Mouse (Mus musculus) erythroblast, embryonic 14.5 days (primary cell): ENCODE results near the gene Plcd1. TPM values are rescaled to one million over a fixed set of nuclear protein-coding genes. Genes with fewer than 3 reads are reported as not detected.

Experiments used
- H3K27me3 ChIP-seq: 2 replicates; pipeline ENCODE4 v1.6.1; 2012; ENCODE audit warnings: inconsistent platforms; ENCODE audit not compliant: control insufficient read depth
- H3K36me3 ChIP-seq: 2 replicates; pipeline ENCODE4 v1.6.1; 2012; ENCODE audit warnings: mild to moderate bottlenecking, inconsistent platforms; ENCODE audit not compliant: control insufficient read depth
- H3K4me1 ChIP-seq: 2 replicates; pipeline ENCODE4 v1.6.1; 2012; ENCODE audit warnings: inconsistent platforms; ENCODE audit not compliant: control insufficient read depth
- H3K4me3 ChIP-seq: replicated peaks from 2 replicates; pipeline ENCODE3; 2012; ENCODE audit warnings: moderate library complexity, mild to moderate bottlenecking, inconsistent platforms
- H3K9me3 ChIP-seq: 2 replicates; pipeline ENCODE4 v1.6.1; 2012; ENCODE audit warnings: low read length, inconsistent platforms, mixed read lengths; ENCODE audit not compliant: control insufficient read depth
- GATA1 ChIP-seq: IDR thresholded peaks from 2 replicates; pipeline ENCODE4 v1.6.1; 2012; ENCODE audit warnings: low read length, inconsistent platforms, mixed read lengths
- TAL1 ChIP-seq: IDR thresholded peaks from 3 replicates; pipeline ENCODE4 v1.6.1; 2012; ENCODE audit warnings: low read length, inconsistent platforms, mixed read lengths
- polyA plus RNA-seq: library from polyadenylated mRNA; stranded (reverse); fragments of >175 nt; gene quantifications from 2 replicates; pipeline ENCODE4 v1.2.3, GENCODE M21; 2012

Plcd1 gene
- polyA plus RNA-seq, 1 experiment, result 0.01 TPM

DNA sequence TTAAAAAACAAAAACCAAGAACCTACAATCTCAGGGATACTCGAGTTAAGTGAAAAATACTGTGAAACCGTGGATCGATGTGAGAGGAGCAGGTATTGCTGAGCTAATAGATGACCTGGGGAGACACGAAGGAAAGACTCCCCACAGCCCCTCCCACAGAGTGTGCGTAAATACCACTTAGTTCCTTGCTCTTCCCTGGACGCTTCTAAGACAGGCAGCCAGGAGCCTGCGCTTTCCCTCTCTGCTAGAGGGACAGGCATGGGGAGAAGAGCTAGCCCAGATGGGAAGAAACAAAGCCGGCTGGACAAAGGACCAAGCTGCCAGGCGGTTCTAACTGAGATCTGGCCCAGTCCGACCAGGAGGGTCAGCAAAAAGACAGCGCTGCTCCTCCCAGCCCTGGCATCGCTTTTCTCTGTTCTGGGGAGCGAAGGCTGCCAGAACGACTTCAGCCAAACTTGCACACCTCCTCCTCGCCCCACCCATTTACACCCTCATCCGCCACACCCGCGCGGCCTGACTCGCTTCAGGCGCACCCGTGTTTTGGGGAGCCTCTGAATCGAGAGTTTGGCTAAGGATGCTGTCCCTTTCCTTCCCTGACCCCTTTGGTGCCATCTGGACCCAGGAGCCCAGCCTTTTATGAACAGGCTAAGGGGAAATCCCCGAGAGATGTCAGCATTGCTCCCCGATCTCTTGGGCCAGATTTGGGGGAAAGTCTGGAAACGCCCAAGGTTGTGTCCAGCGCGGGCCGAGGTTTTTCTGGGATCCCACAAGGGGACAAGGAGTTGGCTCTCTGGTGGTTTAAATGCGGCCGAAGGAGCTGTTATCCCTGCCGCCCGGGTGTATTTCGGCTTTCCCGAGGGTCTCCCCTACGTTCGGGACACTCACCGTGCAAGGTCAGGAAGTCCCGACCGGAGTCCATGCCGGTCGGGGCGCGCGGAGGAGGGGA is 556 bp downstream of the Plcd1 start:
- H3K4me1 ChIP-seq, result peaks cover 8% of the 10 kb centered on the region
- no peaks in the 10 kb centered on the region for H3K9me3 ChIP-seq
- no peaks in the 10 kb centered on the region for H3K36me3 ChIP-seq
- H3K4me3 ChIP-seq, result peak overlapping the region; percentile 33
- H3K27me3 ChIP-seq, result peaks cover 58% of the 10 kb centered on the region
- TF ChIP-seq TAL1 (no peak), GATA1 (no peak)

DNA sequence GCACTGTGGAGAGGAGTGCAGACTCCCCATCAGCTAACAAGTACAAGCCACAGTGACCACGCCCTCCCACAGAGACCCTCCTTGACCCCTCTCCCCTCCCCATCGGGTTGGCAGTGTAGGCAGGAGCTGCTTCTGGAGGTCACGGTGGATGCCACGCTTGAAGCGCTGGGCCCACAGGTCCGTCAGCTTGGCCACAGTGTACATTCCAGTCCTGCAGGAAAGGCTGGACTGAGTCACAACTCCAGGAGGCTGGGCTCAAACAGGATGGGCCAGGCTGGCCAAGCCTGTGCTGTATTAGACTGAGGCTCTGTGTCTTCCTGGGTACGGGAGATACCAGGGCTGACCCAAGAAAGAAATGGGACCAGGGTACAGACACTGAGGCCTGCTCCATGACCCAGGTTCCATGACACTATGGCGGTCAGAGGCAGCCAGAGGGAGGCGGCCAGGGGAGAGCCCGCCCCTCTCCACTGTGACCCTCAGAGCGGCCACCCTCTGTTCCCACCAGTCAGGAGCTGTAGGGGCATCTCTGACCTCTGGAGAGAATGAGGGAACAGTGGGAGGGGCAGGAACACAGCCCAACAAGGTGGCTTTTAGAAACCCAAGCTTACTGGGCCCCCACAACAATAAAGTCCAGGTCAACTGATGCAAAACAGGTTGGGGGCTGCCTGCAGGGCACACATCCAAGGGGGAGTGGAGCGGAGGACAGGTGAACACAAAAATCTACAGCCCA is 1.6 kb downstream of the Plcd1 start:
- TF ChIP-seq TAL1, result no peak
- TF ChIP-seq GATA1, result no peak
- no peak overlapping the region for H3K4me3 ChIP-seq

DNA sequence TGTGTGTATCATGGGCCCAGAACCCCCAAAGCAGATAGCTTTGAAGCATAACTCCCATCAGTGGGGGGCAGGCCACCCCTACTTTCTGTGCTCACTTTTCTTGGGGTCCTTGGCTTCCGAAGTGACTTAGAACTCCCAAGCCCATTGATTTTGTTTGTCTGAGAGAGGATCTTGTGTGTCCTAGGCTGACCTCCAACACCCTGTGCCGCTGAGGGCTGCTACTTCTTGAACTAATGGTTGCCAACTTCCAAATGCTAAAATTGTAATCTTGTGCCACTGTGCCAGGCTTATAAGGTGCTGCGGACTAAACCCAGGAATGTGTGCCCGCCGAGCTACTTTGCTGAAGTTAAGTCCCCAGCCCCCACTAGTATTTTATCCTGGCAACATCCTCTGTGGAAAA is 2.8 kb downstream of the Plcd1 start:
- Histone ChIP-seq H3K4me1 (peaks cover 8% of the 10 kb centered on the region), H3K9me3 (no peaks in the 10 kb centered on the region), H3K36me3 (no peaks in the 10 kb centered on the region), H3K27me3 (peaks cover 62% of the 10 kb centered on the region), H3K4me3 (no peak overlapping the region)
- no peak for TF ChIP-seq TAL1

More for the DNA sequence above, 1.6 kb downstream of the Plcd1 start:
- Histone ChIP-seq H3K27me3 (peaks cover 65% of the 10 kb centered on the region), H3K9me3 (no peaks in the 10 kb centered on the region), H3K36me3 (no peaks in the 10 kb centered on the region), H3K4me1 (peaks cover 8% of the 10 kb centered on the region)

DNA sequence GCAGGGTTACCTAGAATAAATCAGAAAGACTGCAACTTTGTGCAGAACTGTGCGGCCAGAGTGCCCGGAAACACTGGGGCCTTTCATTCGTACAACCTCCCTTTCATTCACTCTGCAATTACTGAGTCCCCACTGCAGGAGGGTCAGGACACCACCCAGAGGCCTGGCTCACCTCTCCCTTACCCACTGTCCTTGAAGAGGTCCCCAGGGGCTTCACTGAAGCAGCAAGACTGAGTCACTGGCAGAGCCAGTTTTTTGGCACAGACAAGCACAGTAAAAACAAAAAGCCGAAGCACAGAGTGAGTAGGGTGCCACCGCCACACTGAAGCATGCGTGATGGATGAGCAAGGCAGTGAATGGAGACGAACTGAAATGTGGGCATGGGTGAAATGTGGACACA is 3.9 kb downstream of the Plcd1 start:
- Histone ChIP-seq H3K27me3 (peaks cover 57% of the 10 kb centered on the region), H3K4me3 (no peak overlapping the region), H3K4me1 (peaks cover 8% of the 10 kb centered on the region), H3K9me3 (no peaks in the 10 kb centered on the region), H3K36me3 (no peaks in the 10 kb centered on the region)
- TF ChIP-seq GATA1, result no peak
- no peak for TF ChIP-seq TAL1

DNA sequence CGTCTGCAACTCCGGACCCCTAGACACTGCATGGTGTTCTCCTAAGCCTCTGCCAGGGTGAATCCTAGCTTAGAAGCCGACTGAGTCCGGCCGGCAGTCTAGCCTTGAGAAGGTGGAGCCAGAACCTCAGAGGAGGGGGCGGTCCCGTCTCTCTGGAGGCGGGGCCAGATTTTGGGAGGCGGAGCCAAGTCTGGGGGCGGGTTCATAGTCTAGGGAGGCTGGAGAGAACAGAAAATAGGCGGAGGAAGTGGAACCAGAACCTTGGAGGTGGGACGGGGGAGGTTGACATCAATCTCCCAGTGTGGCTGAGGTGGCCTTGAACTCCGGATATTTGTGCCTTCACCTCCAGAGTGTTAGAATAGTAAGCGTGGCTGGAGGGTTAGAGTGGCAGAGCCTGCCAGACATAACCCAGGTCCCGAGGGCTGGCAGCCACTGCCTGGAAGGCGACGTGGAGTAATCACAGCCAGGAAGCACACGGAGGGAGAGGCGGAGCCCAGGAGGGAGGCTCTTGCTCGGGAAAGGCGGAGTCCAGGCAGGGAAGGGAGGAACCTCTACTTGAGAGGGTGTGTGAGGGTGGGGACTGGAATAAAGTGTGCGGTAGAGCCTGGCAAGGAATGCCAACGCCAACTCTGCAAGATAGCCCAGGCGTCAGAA is 5.0 kb downstream of the Plcd1 start:
- no peak overlapping the region for H3K4me3 ChIP-seq
- H3K36me3 ChIP-seq, result no peaks in the 10 kb centered on the region
- H3K9me3 ChIP-seq, result no peaks in the 10 kb centered on the region
- H3K4me1 ChIP-seq, result peaks cover 8% of the 10 kb centered on the region
- H3K27me3 ChIP-seq, result peaks cover 46% of the 10 kb centered on the region
- TF ChIP-seq TAL1 (no peak), GATA1 (no peak)

DNA sequence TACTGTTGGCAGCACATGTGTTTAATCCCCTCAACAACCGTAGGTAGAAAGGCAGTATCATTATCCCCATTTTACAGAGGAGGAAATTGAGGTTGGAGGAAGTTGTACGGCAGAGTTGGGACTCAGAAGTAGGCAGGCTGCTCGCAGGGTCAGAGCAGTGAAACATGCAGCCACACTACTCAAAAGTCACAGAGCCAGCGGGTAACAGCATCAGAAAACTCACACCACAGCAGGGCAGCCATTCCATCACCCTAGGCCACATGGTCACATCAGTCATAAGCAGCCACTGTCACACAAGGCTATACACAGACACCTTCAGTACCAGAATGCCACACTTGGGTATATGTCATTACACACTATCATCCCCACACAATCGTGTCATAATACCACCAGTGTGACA is 6.0 kb downstream of the Plcd1 start:
- H3K27me3 ChIP-seq, result peaks cover 36% of the 10 kb centered on the region
- H3K4me1 ChIP-seq, result peaks cover 8% of the 10 kb centered on the region
- H3K36me3 ChIP-seq, result no peaks in the 10 kb centered on the region
- TF ChIP-seq TAL1, result no peak
- no peak for TF ChIP-seq GATA1
- no peaks in the 10 kb centered on the region for H3K9me3 ChIP-seq
- no peak overlapping the region for H3K4me3 ChIP-seq

DNA sequence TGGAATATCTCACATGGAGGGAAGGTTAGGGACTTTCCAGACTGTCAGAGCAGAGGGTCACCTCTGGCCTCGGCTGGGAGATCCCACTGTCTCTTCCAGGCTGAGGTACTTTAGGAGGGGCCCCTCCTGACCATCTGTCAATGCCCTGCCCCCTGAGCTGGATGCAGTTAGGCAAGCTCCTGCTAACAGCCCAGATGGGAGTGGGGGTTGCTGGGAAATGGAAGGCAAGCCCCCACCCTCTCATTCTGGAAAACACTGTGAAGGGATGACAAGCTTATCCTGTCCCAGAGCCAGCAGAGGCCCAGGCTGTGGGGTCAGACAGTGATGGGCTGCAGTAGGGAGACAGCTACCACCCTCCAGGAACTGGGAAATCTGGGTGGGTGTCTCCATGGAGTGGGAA is 6.9 kb downstream of the Plcd1 start:
- Histone ChIP-seq H3K4me3 (no peak overlapping the region), H3K36me3 (no peaks in the 10 kb centered on the region), H3K4me1 (peaks cover 8% of the 10 kb centered on the region), H3K27me3 (peaks cover 27% of the 10 kb centered on the region), H3K9me3 (no peaks in the 10 kb centered on the region)
- TF ChIP-seq TAL1 (no peak), GATA1 (no peak)

DNA sequence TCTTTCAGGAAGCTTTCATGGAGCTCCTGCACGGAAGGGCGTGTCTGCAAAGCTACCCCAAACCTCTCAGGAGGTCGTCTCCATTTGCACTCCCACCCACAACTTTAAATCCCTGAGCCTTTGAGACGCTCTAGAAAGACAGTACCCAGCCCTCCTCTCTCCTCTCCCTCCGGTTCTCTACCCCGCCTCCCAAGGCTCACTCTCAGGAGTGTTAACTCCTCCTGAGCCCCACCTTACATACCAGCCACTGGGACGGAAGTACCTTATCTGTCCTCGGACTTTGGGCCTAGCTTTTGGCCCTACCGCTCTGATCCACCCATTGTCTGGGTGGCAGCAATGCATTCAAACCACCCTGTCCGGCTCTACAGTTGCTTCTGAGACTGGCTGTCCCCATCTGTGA is 9.3 kb downstream of the Plcd1 start:
- peaks cover 8% of the 10 kb centered on the region for H3K4me1 ChIP-seq
- peaks cover 16% of the 10 kb centered on the region for H3K27me3 ChIP-seq
- H3K4me3 ChIP-seq, result no peak overlapping the region
- H3K36me3 ChIP-seq, result no peaks in the 10 kb centered on the region
- H3K9me3 ChIP-seq, result no peaks in the 10 kb centered on the region
- TF ChIP-seq GATA1, result no peak
- TF ChIP-seq TAL1, result no peak
